Mouse (Mus musculus) right cerebral cortex, adult 18-20 months (tissue): ENCODE data around the gene Rfc1.
"Not testable (repeated sequence)": the region's sequence is repeated elsewhere in the genome, so short reads cannot be mapped to it uniquely, and the experiment has no call there.

Source experiments
- DNase-seq: peaks from one replicate; pipeline ENCODE4 v3.0.0; 2022; ENCODE audit warnings: mixed read lengths

The Rfc1 gene

GRCm38 (mm10) chr5:65298167-65298950, 37.1 kb downstream of the Rfc1 start:
- DNase-seq, result no peak

- DNase-seq, result peak; percentile 12
Observed at GRCm38 (mm10) chr5:65294270-65294669, 41.2 kb downstream of the Rfc1 start.

- DNase-seq, result no peak
Observed at GRCm38 (mm10) chr5:65293627-65294026, 41.8 kb downstream of the Rfc1 start.

GRCm38 (mm10) chr5:65289009-65289408, 46.5 kb downstream of the Rfc1 start:
- not testable (repeated sequence) for DNase-seq

- DNase-seq, result no peak
Observed at GRCm38 (mm10) chr5:65287751-65288701, 47.4 kb downstream of the Rfc1 start.

GRCm38 (mm10) chr5:65284171-65284570, 51.3 kb downstream of the Rfc1 start:
- no peak for DNase-seq

GRCm38 (mm10) chr5:65281216-65281615, 54.3 kb downstream of the Rfc1 start:
- DNase-seq, result no peak

- no peak for DNase-seq
Observed at GRCm38 (mm10) chr5:65279133-65279651, 56.3 kb downstream of the Rfc1 start.

- peak; percentile 43 for DNase-seq
Observed at GRCm38 (mm10) chr5:65273966-65274365, 61.5 kb downstream of the Rfc1 start.

- DNase-seq, result no peak
Observed at GRCm38 (mm10) chr5:65257910-65258505, 77.5 kb downstream of the Rfc1 start.

GRCm38 (mm10) chr5:65250185-65250855, 85.2 kb downstream of the Rfc1 start:
- no peak for DNase-seq

GRCm38 (mm10) chr5:65247296-65247695, 88.2 kb downstream of the Rfc1 start:
- no peak for DNase-seq

- DNase-seq, result no peak
Observed at GRCm38 (mm10) chr5:65242740-65243139, 92.7 kb downstream of the Rfc1 start.

GRCm38 (mm10) chr5:65231289-65232003, 104.0 kb downstream of the Rfc1 start:
- no peak for DNase-seq

- no peak for DNase-seq
Observed at GRCm38 (mm10) chr5:65224056-65224455, 111.4 kb downstream of the Rfc1 start.

- no peak for DNase-seq
Observed at GRCm38 (mm10) chr5:65221037-65221436, 114.4 kb downstream of the Rfc1 start.

- DNase-seq, result no peak
Observed at GRCm38 (mm10) chr5:65217305-65218269, 117.9 kb downstream of the Rfc1 start.

- DNase-seq, result no peak
Observed at GRCm38 (mm10) chr5:65213321-65213720, 122.1 kb downstream of the Rfc1 start.
